Mouse (Mus musculus): ENCODE measurements around the gene Nck2.
"Not testable (repeated sequence)": the region's sequence is repeated elsewhere in the genome, so short reads cannot be mapped to it uniquely, and the experiment has no call there.

Gene Nck2

GRCm38 (mm10) chr1:43502792-43503146, 58.4 kb downstream of the Nck2 start:
- DNase-seq, result no peak

- DNase-seq, result no peak
These were observed 58.9 kb downstream of the Nck2 start for GRCm38 (mm10) chr1:43503261-43503660.

- no peak for DNase-seq
These were observed 59.3 kb downstream of the Nck2 start for GRCm38 (mm10) chr1:43503676-43504075.

GRCm38 (mm10) chr1:43504235-43504634, 59.9 kb downstream of the Nck2 start:
- DNase-seq, result no peak

GRCm38 (mm10) chr1:43506638-43507037, 62.3 kb downstream of the Nck2 start:
- no peak for DNase-seq

- DNase-seq, result no peak
These were observed 63.4 kb downstream of the Nck2 start for GRCm38 (mm10) chr1:43507809-43508208.

- DNase-seq, result no peak
These were observed 66.9 kb downstream of the Nck2 start for GRCm38 (mm10) chr1:43511256-43511655.

- no peak for DNase-seq
These were observed 67.3 kb downstream of the Nck2 start for GRCm38 (mm10) chr1:43511667-43512066.

- no peak for DNase-seq
These were observed 73.0 kb downstream of the Nck2 start for GRCm38 (mm10) chr1:43517405-43517804.

GRCm38 (mm10) chr1:43520216-43520988, 76.0 kb downstream of the Nck2 start:
- no peak for DNase-seq

GRCm38 (mm10) chr1:43520989-43521371, 76.6 kb downstream of the Nck2 start:
- DNase-seq, result no peak

- DNase-seq, result no peak
These were observed 77.1 kb downstream of the Nck2 start for GRCm38 (mm10) chr1:43521512-43521911.

GRCm38 (mm10) chr1:43521950-43522349, 77.6 kb downstream of the Nck2 start:
- DNase-seq, result no peak

- DNase-seq, result no peak
These were observed 78.6 kb downstream of the Nck2 start for GRCm38 (mm10) chr1:43522976-43523375.

- no peak for DNase-seq
These were observed 80.0 kb downstream of the Nck2 start for GRCm38 (mm10) chr1:43524332-43524731.

- DNase-seq, result no peak
These were observed 83.9 kb downstream of the Nck2 start for GRCm38 (mm10) chr1:43528275-43528674.

GRCm38 (mm10) chr1:43529086-43529485, 84.7 kb downstream of the Nck2 start:
- no peak for DNase-seq

- DNase-seq, result no peak
These were observed 86.1 kb downstream of the Nck2 start for GRCm38 (mm10) chr1:43530295-43531020.

GRCm38 (mm10) chr1:43531307-43531706, 86.9 kb downstream of the Nck2 start:
- DNase-seq, result no peak

- no peak for DNase-seq
These were observed 87.9 kb downstream of the Nck2 start for GRCm38 (mm10) chr1:43532279-43532678.

- not testable (repeated sequence) for DNase-seq
These were observed 89.1 kb downstream of the Nck2 start for GRCm38 (mm10) chr1:43533497-43533896.

- DNase-seq, result no peak
These were observed 89.8 kb downstream of the Nck2 start for GRCm38 (mm10) chr1:43534060-43534760.

GRCm38 (mm10) chr1:43535519-43536000, 91.2 kb downstream of the Nck2 start:
- DNase-seq, result no peak

GRCm38 (mm10) chr1:43536266-43536665, 91.9 kb downstream of the Nck2 start:
- no peak for DNase-seq
